In the genomic region with DNA sequence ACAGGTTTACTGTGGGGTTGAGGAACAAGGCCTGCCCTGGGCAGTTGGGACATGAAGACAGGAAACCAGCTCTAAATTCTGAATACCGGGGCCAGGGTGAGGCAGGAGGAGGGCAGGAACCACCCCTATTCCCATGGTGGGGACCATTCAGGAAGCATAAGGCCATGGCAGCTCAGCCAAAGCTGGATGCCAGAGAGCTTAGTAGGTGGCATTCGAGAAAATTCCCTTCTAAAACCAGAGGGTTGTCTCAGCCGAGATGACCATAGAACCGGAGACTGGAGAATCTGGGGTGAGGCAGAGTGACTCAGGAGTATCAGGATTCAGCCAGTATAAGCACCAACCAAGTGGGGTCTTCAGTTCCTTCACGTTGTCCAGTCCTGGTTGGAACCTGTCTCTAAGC, we compare ENCODE assay signal across 23 mouse cellular contexts.
A peak's percentile ranks its signal among the peaks of the same experiment; 100 is the strongest.
DNase-seq lines count a peak whose midpoint lies in the region; ATAC-seq and TF ChIP-seq lines count a peak whose summit lies in the region.
"Had no signal": no experiment of that assay in that cellular context is flagged by ENCODE, and none has a peak within 500 bp of the region (broad histone marks: within the 10 kb centered on the region; RNA-seq: fewer than 3 reads in every experiment).

No protein-coding gene starts in this region.

- no peaks in the 10 kb centered on the region for H3K4me1 ChIP-seq in lung, postnatal 0 days (ENCODE audit: insufficient read depth, low read depth, low read length)

- 76% methylated on average over 5 of the region's 5 CpGs for WGBS in lung, postnatal 0 days

- peak; percentile 39 for DNase-seq in cerebellum, adult 9-11 months
- no peak for DNase-seq in cerebellum, adult 8-10 months
- DNase-seq in 3134 (ENCODE audit: extremely low read depth, insufficient read length, low spot score), result peak; percentile 32
- peak; percentile 24 for DNase-seq in Muller cell, postnatal 12 days (ENCODE audit: inconsistent ontology term)
- DNase-seq in fibroblast of lung, adult 2 months (ENCODE audit: low read depth), result peak; percentile 21
- no peak for DNase-seq in layer of hippocampus, adult 9-11 months
- DNase-seq in lung, postnatal 0 days (ENCODE audit: low spot score), result no peak
- DNase-seq: adrenal gland, adult 8-10 months; adrenal gland, postnatal 14 days; adrenal gland, postnatal 36 days; B cell, adult 2 months; cerebellum, adult 11-12 months; cerebellum, postnatal 10 days had no signal

- H3K27ac ChIP-seq in lung, postnatal 0 days (ENCODE audit: low read length), result no peak overlapping the region
- H3K27ac ChIP-seq: embryonic facial prominence, embryonic 10.5 days; embryonic facial prominence, embryonic 12.5 days; forebrain, embryonic 12.5 days had no signal

- H3K27me3 ChIP-seq in lung, postnatal 0 days (replicated peaks; ENCODE audit: insufficient read depth, low read length), result no peaks in the 10 kb centered on the region
- H3K27me3 ChIP-seq: embryonic facial prominence, embryonic 12.5 days; forebrain, embryonic 12.5 days; Patski had no signal

- no peak overlapping the region for H3K9ac ChIP-seq in lung, postnatal 0 days (replicated peaks; ENCODE audit: low read depth)
- H3K9ac ChIP-seq: embryonic facial prominence, embryonic 12.5 days; forebrain, embryonic 12.5 days had no signal

- H3K4me2 ChIP-seq in lung, postnatal 0 days (replicated peaks; ENCODE audit: low read depth, low read length), result no peak overlapping the region
- H3K4me2 ChIP-seq: embryonic facial prominence, embryonic 12.5 days; forebrain, embryonic 12.5 days had no signal

- H3K36me3 ChIP-seq in lung, postnatal 0 days (ENCODE audit: insufficient read depth, low read length), result no peaks in the 10 kb centered on the region
- H3K36me3 ChIP-seq: embryonic facial prominence, embryonic 12.5 days; forebrain, embryonic 10.5 days; G1E had no signal

- H3K9me3 ChIP-seq in lung, postnatal 0 days (ENCODE audit: low read length), result no peaks in the 10 kb centered on the region
- H3K9me3 ChIP-seq: embryonic facial prominence, embryonic 10.5 days; embryonic facial prominence, embryonic 12.5 days; forebrain, embryonic 10.5 days; forebrain, embryonic 12.5 days had no signal

- H3K4me3 ChIP-seq in lung, postnatal 0 days (ENCODE audit: low read depth, low read length), result no peak overlapping the region
- H3K4me3 ChIP-seq: embryonic facial prominence, embryonic 10.5 days; embryonic facial prominence, embryonic 12.5 days; forebrain, embryonic 10.5 days; forebrain, embryonic 12.5 days had no signal

- TF ChIP-seq CTCF in lung, postnatal 0 days (IDR thresholded peaks at IDR 0.05), result no peak

- no peak for TF ChIP-seq EP300 in lung, postnatal 0 days (IDR thresholded peaks at IDR 0.05)

- no peak for ATAC-seq in lung, postnatal 0 days
- ATAC-seq: activated CD4-positive, CD25-positive, alpha-beta regulatory T cell, adult 4 months; CD4-positive, CD25-positive, alpha-beta regulatory T cell, adult 4 months; forebrain, embryonic 14.5 days; forebrain, embryonic 16.5 days; Patski had no signal

Comparison
In these comparisons a context has a peak if more than half of its experiments do, and no peak if none do; other contexts are left out.
1. DNase-seq: peak in cerebellum, adult 9-11 months (single experiment), 3134 (single experiment), Muller cell, postnatal 12 days (single experiment) and fibroblast of lung, adult 2 months (single experiment); none in cerebellum, adult 8-10 months (single experiment), layer of hippocampus, adult 9-11 months (single experiment) and lung, postnatal 0 days (single experiment).